In genomic region chr4:117997381-117998269, GRCm38 (mm10) we compare ENCODE assay signal across 8 mouse cellular contexts.
A peak's percentile ranks its signal among the peaks of the same experiment; 100 is the strongest.
DNase-seq lines count a peak whose midpoint lies in the region; ATAC-seq and TF ChIP-seq lines count a peak whose summit lies in the region.

No protein-coding gene starts in this region.

- intact Hi-C loops in heart, postnatal 14 days (cut with DNase I), result no loop called here

- TF ChIP-seq CTCF in E14TG2a.4 (conservative IDR thresholded peaks at IDR 0.05; ENCODE audit: low read length), result no peak

- H3K36me3 ChIP-seq in E14TG2a.4 (ENCODE audit: insufficient read depth, low read length), result 0 out of 2 replicates have a peak, but pooled peaks cover 2% of the 10 kb centered on the region
- no peaks in the 10 kb centered on the region for H3K36me3 ChIP-seq in forebrain, embryonic 12.5 days (replicated peaks)
- H3K36me3 ChIP-seq in limb, embryonic 10.5 days, result peaks cover 2% of the 10 kb centered on the region; the same call in 1 of the 2 replicates
- H3K36me3 ChIP-seq in midbrain, embryonic 13.5 days, result no peaks in the 10 kb centered on the region

- H3K9ac ChIP-seq in forebrain, embryonic 12.5 days, result no peak overlapping the region
- no peak overlapping the region for H3K9ac ChIP-seq in midbrain, embryonic 13.5 days (replicated peaks)

- peak; percentile 55; the same call in 1 of the 2 replicates for ATAC-seq in forebrain, embryonic 12.5 days (ENCODE audit: low FRiP score)
- ATAC-seq in midbrain, embryonic 13.5 days, result peak; percentile 49; the same call in 1 of the 2 replicates

- peak overlapping the region; percentile 33 for H3K4me3 ChIP-seq in E14TG2a.4 (replicated peaks; ENCODE audit: low read length)
- H3K4me3 ChIP-seq in forebrain, embryonic 12.5 days (replicated peaks), result no peak overlapping the region
- H3K4me3 ChIP-seq in limb, embryonic 10.5 days, result no peak overlapping the region
- no peak overlapping the region for H3K4me3 ChIP-seq in midbrain, embryonic 13.5 days (replicated peaks)

- peak; percentile 74 for DNase-seq in brain, adult 2 months (ENCODE audit: low read depth, low spot score)
- DNase-seq in heart, postnatal 14 days, result peak; percentile 48 to 60
- peak; percentile 64 for DNase-seq in limb, embryonic 10.5 days (ENCODE audit: low spot score)
- DNase-seq in spleen, postnatal 4 days (ENCODE audit: low spot score in 2 of 2), result no peak
- no peak for DNase-seq in thymus, adult 18-20 months

- no peak overlapping the region for H3K27ac ChIP-seq in forebrain, embryonic 12.5 days
- peak overlapping the region; percentile 17; the same call in 1 of the 2 replicates for H3K27ac ChIP-seq in limb, embryonic 10.5 days
- H3K27ac ChIP-seq in midbrain, embryonic 13.5 days, result peak overlapping the region; percentile 25; the same call in 1 of the 2 replicates

- no peaks in the 10 kb centered on the region for H3K9me3 ChIP-seq in E14TG2a.4 (ENCODE audit: low read length)
- H3K9me3 ChIP-seq in forebrain, embryonic 12.5 days, result no peaks in the 10 kb centered on the region
- no peaks in the 10 kb centered on the region for H3K9me3 ChIP-seq in limb, embryonic 10.5 days (replicated peaks)
- no peaks in the 10 kb centered on the region for H3K9me3 ChIP-seq in midbrain, embryonic 13.5 days

- peak overlapping the region; percentile 17; the same call in 1 of the 2 replicates for H3K4me2 ChIP-seq in forebrain, embryonic 12.5 days
- peak overlapping the region; percentile 30 for H3K4me2 ChIP-seq in midbrain, embryonic 13.5 days (replicated peaks)

- peaks cover 55% of the 10 kb centered on the region for H3K4me1 ChIP-seq in E14TG2a.4 (replicated peaks; ENCODE audit: low read depth, low read length)
- peaks cover 16% of the 10 kb centered on the region for H3K4me1 ChIP-seq in forebrain, embryonic 12.5 days
- H3K4me1 ChIP-seq in limb, embryonic 10.5 days, result peaks cover 51% of the 10 kb centered on the region
- peaks cover 25% of the 10 kb centered on the region for H3K4me1 ChIP-seq in midbrain, embryonic 13.5 days (replicated peaks)

- peaks cover 9% of the 10 kb centered on the region; the same call in 1 of the 2 replicates for H3K27me3 ChIP-seq in E14TG2a.4 (ENCODE audit: insufficient read depth, low read length)
- no peaks in the 10 kb centered on the region for H3K27me3 ChIP-seq in forebrain, embryonic 12.5 days
- no peaks in the 10 kb centered on the region; the same call in 1 of the 2 replicates for H3K27me3 ChIP-seq in limb, embryonic 10.5 days (ENCODE audit: low read depth, poor library complexity, severe bottlenecking)
- H3K27me3 ChIP-seq in midbrain, embryonic 13.5 days, result no peaks in the 10 kb centered on the region

- 11% methylated on average over 20 of the region's 20 CpGs for WGBS in forebrain, embryonic 12.5 days
- WGBS in limb, embryonic 10.5 days, result 13% methylated on average over 20 of the region's 20 CpGs
- 16% methylated on average over 20 of the region's 20 CpGs for WGBS in midbrain, embryonic 13.5 days

Comparison
In these comparisons a context has a peak if more than half of its experiments do, and no peak if none do; other contexts are left out.
1. DNase-seq: peak in brain, adult 2 months (single experiment), heart, postnatal 14 days (2 of 2) and limb, embryonic 10.5 days (single experiment); none in spleen, postnatal 4 days (0 of 2) and thymus, adult 18-20 months (0 of 2).